Mouse (Mus musculus) embryo, embryonic 10 days (tissue): Measurements from ENCODE around the gene Olfr469.
"Not testable (repeated sequence)": the region's sequence is repeated elsewhere in the genome, so short reads cannot be mapped to it uniquely, and the experiment has no call there.

Source experiments
- DNase-seq: peaks from one replicate; pipeline ENCODE4 v3.0.0-alpha.2; 2015; ENCODE audit warnings: low spot score

Olfr469 gene

GRCm38 (mm10) chr7:107825441-107825840 lies at the start of gene Olfr469:
TSS of gene Olfr469 (minus strand) at chr7:107825541.
- not testable (repeated sequence) for DNase-seq

- not testable (repeated sequence) for DNase-seq
These were observed 22.0 kb upstream of the Olfr469 start, which contains the start of gene Olfr470 for GRCm38 (mm10) chr7:107847390-107847789. TSS of gene Olfr470 (minus strand) at chr7:107847490.

- DNase-seq = peak; percentile 17
These were observed 16.4 kb upstream of the Olfr469 start for GRCm38 (mm10) chr7:107841719-107842118.

GRCm38 (mm10) chr7:107823867-107824266 lies 1.5 kb downstream of the Olfr469 start:
- not testable (repeated sequence) for DNase-seq

GRCm38 (mm10) chr7:107819442-107819841 lies 5.9 kb downstream of the Olfr469 start:
- DNase-seq = peak; percentile 4

- DNase-seq = no peak
These were observed 13.4 kb downstream of the Olfr469 start, which contains the start of gene Olfr467 for GRCm38 (mm10) chr7:107811963-107812362. TSS of gene Olfr467 (plus strand) at chr7:107812263.

- peak; percentile 5 for DNase-seq
These were observed 23.2 kb downstream of the Olfr469 start for GRCm38 (mm10) chr7:107802138-107802537.

- DNase-seq = no peak
These were observed 24.2 kb downstream of the Olfr469 start, which contains the start of gene Ovch2 for GRCm38 (mm10) chr7:107801108-107801507. TSS of gene Ovch2 (minus strand) at chr7:107801208.

GRCm38 (mm10) chr7:107796500-107796899 lies 28.8 kb downstream of the Olfr469 start:
- DNase-seq = no peak

GRCm38 (mm10) chr7:107787977-107788620 lies 37.2 kb downstream of the Olfr469 start:
- peak; percentile 67 for DNase-seq

GRCm38 (mm10) chr7:107779611-107780010 lies 45.7 kb downstream of the Olfr469 start:
- peak; percentile 52 for DNase-seq

GRCm38 (mm10) chr7:107778216-107778615 lies 47.1 kb downstream of the Olfr469 start:
- no peak for DNase-seq

- DNase-seq = no peak
These were observed 54.5 kb downstream of the Olfr469 start for GRCm38 (mm10) chr7:107770812-107771211.
